Mouse (Mus musculus): Measurements from ENCODE around the gene Prps2. TPM values are rescaled to one million over a fixed set of nuclear protein-coding genes. Genes with fewer than 3 reads are reported as not detected.
"Not testable (repeated sequence)": the region's sequence is repeated elsewhere in the genome, so short reads cannot be mapped to it uniquely, and the experiment has no call there.

Gene Prps2
- polyA plus RNA-seq, 1 experiment from 2014 or later, result 17.7 TPM

DNA sequence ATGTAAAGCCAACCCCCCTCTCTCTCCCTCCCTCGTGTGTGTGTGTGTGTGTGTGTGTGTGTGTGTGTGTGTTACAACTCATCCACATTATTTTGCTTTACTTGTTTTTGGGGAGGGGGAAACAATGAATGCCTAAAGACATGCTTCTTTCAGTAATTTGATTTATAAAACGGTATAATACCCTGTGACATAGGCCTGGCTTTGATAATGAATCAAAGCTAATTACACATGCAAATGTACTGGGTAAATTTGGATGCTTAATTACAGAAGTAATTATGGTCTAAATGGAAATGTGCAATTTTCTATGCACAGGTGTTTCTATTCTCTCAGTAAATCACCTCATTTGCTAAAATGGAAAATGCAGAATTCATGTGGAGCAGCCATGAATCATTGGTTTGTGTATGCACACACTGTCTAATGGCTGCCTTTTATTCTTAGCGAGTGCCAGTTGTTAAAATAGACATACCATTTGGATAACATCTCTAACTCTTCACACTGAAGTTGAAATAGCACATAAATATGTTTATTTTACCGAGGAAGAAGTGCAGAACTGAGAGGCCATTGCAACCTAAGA lies 61.2 kb downstream of the Prps2 start:
- Histone ChIP-seq H3K27ac (no peak overlapping the region), H3K9me3 (no peaks in the 10 kb centered on the region), H3K9ac (no peak overlapping the region), H3K4me2 (no peak overlapping the region), H3K4me1 (no peaks in the 10 kb centered on the region), H3K27me3 (peaks cover 42% of the 10 kb centered on the region), H3K36me3 (no peaks in the 10 kb centered on the region), H3K4me3 (no peak overlapping the region)
- WGBS, result 52% methylated on average over 4 of the region's 4 CpGs
- ATAC-seq (ENCODE audit: insufficient number of reproducible peaks, insufficient read depth, low FRiP score, low TSS enrichment, low read depth), result no peak

- Histone ChIP-seq H3K4me2 (no peak overlapping the region), H3K4me3 (no peak overlapping the region), H3K36me3 (no peaks in the 10 kb centered on the region), H3K9ac (no peak overlapping the region), H3K27me3 (peaks cover 41% of the 10 kb centered on the region), H3K4me1 (no peaks in the 10 kb centered on the region), H3K9me3 (no peaks in the 10 kb centered on the region), H3K27ac (no peak overlapping the region)
- WGBS, result 63% methylated on average over 4 of the region's 4 CpGs
- no peak for ATAC-seq (ENCODE audit: insufficient number of reproducible peaks, insufficient read depth, low FRiP score, low TSS enrichment, low read depth)
Observed at GRCm38 (mm10) chrX:167318819-167319396, 63.6 kb downstream of the Prps2 start.

GRCm38 (mm10) chrX:167315766-167316165 lies 66.8 kb downstream of the Prps2 start:
- H3K36me3 ChIP-seq, result no peaks in the 10 kb centered on the region
- H3K9ac ChIP-seq, result no peak overlapping the region
- H3K4me1 ChIP-seq, result no peaks in the 10 kb centered on the region
- H3K27ac ChIP-seq, result no peak overlapping the region
- WGBS, result 66% methylated on average over 5 of the region's 5 CpGs
- H3K4me3 ChIP-seq, result no peak overlapping the region
- peaks cover 30% of the 10 kb centered on the region for H3K27me3 ChIP-seq
- H3K9me3 ChIP-seq, result no peaks in the 10 kb centered on the region
- ATAC-seq (ENCODE audit: insufficient number of reproducible peaks, insufficient read depth, low FRiP score, low TSS enrichment, low read depth), result no peak
- no peak overlapping the region for H3K4me2 ChIP-seq

GRCm38 (mm10) chrX:167315093-167315726 lies 67.3 kb downstream of the Prps2 start:
- Histone ChIP-seq H3K27ac (no peak overlapping the region), H3K9me3 (no peaks in the 10 kb centered on the region), H3K4me3 (no peak overlapping the region), H3K4me1 (no peaks in the 10 kb centered on the region), H3K9ac (no peak overlapping the region), H3K36me3 (no peaks in the 10 kb centered on the region), H3K4me2 (no peak overlapping the region), H3K27me3 (peaks cover 25% of the 10 kb centered on the region)
- ATAC-seq (ENCODE audit: insufficient number of reproducible peaks, insufficient read depth, low FRiP score, low TSS enrichment, low read depth), result no peak
- 69% methylated on average over 4 of the region's 4 CpGs for WGBS

DNA sequence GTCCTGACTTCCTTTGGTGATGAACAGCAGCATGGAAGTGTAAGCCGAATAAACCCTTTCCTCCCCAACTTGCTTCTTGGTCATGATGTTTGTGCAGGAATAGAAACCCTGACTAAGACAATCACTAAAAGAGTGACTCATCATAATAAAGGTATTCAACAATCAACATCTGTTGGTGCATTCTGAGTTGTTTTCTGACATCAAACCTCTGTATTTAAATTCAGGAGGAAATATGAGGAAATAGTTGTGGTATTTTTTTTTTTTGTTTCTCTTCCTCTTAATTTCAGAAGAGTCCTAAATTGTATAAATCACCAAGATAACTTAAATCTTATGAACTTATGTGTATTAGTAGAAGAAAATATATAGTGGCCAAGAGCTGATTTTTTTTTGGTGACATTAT lies 80.5 kb downstream of the Prps2 start:
- not testable (repeated sequence) for H3K4me3 ChIP-seq; ATAC-seq (ENCODE audit: insufficient number of reproducible peaks, insufficient read depth, low FRiP score, low TSS enrichment, low read depth); H3K27me3 ChIP-seq; H3K9ac ChIP-seq; H3K36me3 ChIP-seq; H3K4me2 ChIP-seq; H3K9me3 ChIP-seq; H3K4me1 ChIP-seq; H3K27ac ChIP-seq
- WGBS, result 91% methylated on average over 1 of the region's 1 CpGs

Other genes with a start within 250 kb of the Prps2 start
- gene Tmsb4x, start 173.4 kb downstream of the Prps2 start, polyA plus RNA-seq (2015; fragmentation: Nextera tagmentation; extraction: Ambion mirVana), result 2,270 and 2,389 TPM in 2 replicates
- gene Tlr8, start 118.4 kb downstream of the Prps2 start, polyA plus RNA-seq (2015; fragmentation: Nextera tagmentation; extraction: Ambion mirVana), result 0.10 and 0.58 TPM in 2 replicates
- gene Tlr7, start 52.2 kb downstream of the Prps2 start, polyA plus RNA-seq (2015; fragmentation: Nextera tagmentation; extraction: Ambion mirVana), result 0.30 and 0.60 TPM in 2 replicates